Mouse (Mus musculus) lung, postnatal 0 days (tissue): ENCODE measurements at regions not wholly inside any gene's neighbourhood (a gene's known extent, or its start where the extent isn't known, plus 50 kb on each side); places are given as distances from the start of the nearest gene placed in this dataset.

Source experiments
- ATAC-seq: fragments of 200-750 bp; cut with Nextera tagmentation; 2 replicates; pipeline ENCODE4 v1.8.0; 2017; ENCODE audit warnings: moderate library complexity
- DNase-seq: peaks from one replicate; pipeline ENCODE4 v3.0.0-alpha.2; 2016; ENCODE audit warnings: low spot score
- H3K27ac ChIP-seq: fragments of 300-500 bp; sonication (generic); 2 replicates; pipeline ENCODE4 v1.5.1; 2014; ENCODE audit warnings: antibody characterized with exemption, mild to moderate bottlenecking, low read length, mixed read lengths
- H3K27me3 ChIP-seq: fragments of 300-500 bp; sonication (generic); replicated peaks from 2 replicates; pipeline ENCODE4 v1.6.1; 2014; ENCODE audit warnings: low read length, mixed read lengths; ENCODE audit not compliant: insufficient read depth
- H3K36me3 ChIP-seq: fragments of 300-500 bp; sonication (generic); 2 replicates; pipeline ENCODE4 v1.6.1; 2014; ENCODE audit warnings: low read length, mixed read lengths; ENCODE audit not compliant: insufficient read depth
- H3K4me1 ChIP-seq: fragments of 300-500 bp; sonication (generic); 2 replicates; pipeline ENCODE4 v1.6.1; 2014; ENCODE audit warnings: antibody characterized with exemption, low read depth, low read length, mixed read lengths; ENCODE audit not compliant: insufficient read depth
- H3K4me2 ChIP-seq: fragments of 300-500 bp; sonication (generic); replicated peaks from 2 replicates; pipeline ENCODE4 v1.6.1; 2014; ENCODE audit warnings: low read depth, mild to moderate bottlenecking, low read length, moderate library complexity, mixed read lengths
- H3K4me3 ChIP-seq: fragments of 300-500 bp; sonication (generic); 2 replicates; pipeline ENCODE4 v1.5.1; 2014; ENCODE audit warnings: low read depth, low read length
- H3K9ac ChIP-seq: fragments of 300-500 bp; sonication (generic); replicated peaks from 2 replicates; pipeline ENCODE4 v1.6.1; 2014; ENCODE audit warnings: low read depth, mild to moderate bottlenecking
- H3K9me3 ChIP-seq: fragments of 300-500 bp; sonication (generic); 2 replicates; pipeline ENCODE4 v1.6.1; 2016; ENCODE audit warnings: low read length, mixed read lengths
- CTCF ChIP-seq: IDR thresholded peaks from 2 replicates; pipeline ENCODE4 v1.5.1; 2016; ENCODE audit warnings: antibody characterized with exemption, mild to moderate bottlenecking
- EP300 ChIP-seq: IDR thresholded peaks from 2 replicates; pipeline ENCODE4 v1.6.1; 2016; ENCODE audit warnings: antibody characterized with exemption, mild to moderate bottlenecking, control low read depth
- WGBS: fragments of 180-500 bp; shearing (Covaris S2); extraction: QIAGEN DNeasy Blood & Tissue Kit; methylation state at CpG from one replicate; pipeline ENCODE4 v1.1.7; 2014; 5-methylcytosine and 5-hydroxymethylcytosine counted together

- no peak for TF ChIP-seq EP300
- TF ChIP-seq CTCF: no peak
- WGBS: 78% methylated on average over 3 of the region's 3 CpGs
- H3K4me3 ChIP-seq: no peak overlapping the region
- no peaks in the 10 kb centered on the region for H3K27me3 ChIP-seq
- no peak for ATAC-seq
- no peak overlapping the region for H3K4me2 ChIP-seq
- no peaks in the 10 kb centered on the region for H3K4me1 ChIP-seq
- no peak overlapping the region for H3K27ac ChIP-seq
- H3K36me3 ChIP-seq: no peaks in the 10 kb centered on the region
- H3K9me3 ChIP-seq: no peaks in the 10 kb centered on the region
- no peak for DNase-seq
- H3K9ac ChIP-seq: no peak overlapping the region
Observed at GRCm38 (mm10) chr15:93099840-93100239, 175.1 kb downstream of the Gxylt1 start.

- Histone ChIP-seq H3K4me1 (no peaks in the 10 kb centered on the region), H3K4me3 (no peak overlapping the region), H3K36me3 (no peaks in the 10 kb centered on the region), H3K27me3 (no peaks in the 10 kb centered on the region), H3K4me2 (no peak overlapping the region), H3K27ac (no peak overlapping the region), H3K9ac (no peak overlapping the region), H3K9me3 (no peaks in the 10 kb centered on the region)
- WGBS: 65% methylated on average over 5 of the region's 5 CpGs
- TF ChIP-seq EP300 (no peak), CTCF (no peak)
- no peak for DNase-seq
- no peak for ATAC-seq
Observed at GRCm38 (mm10) chr15:93096335-93096734, 178.6 kb downstream of the Gxylt1 start.

- Histone ChIP-seq H3K9me3 (no peaks in the 10 kb centered on the region), H3K27ac (no peak overlapping the region), H3K27me3 (no peaks in the 10 kb centered on the region), H3K4me2 (no peak overlapping the region), H3K4me3 (no peak overlapping the region), H3K9ac (no peak overlapping the region), H3K36me3 (no peaks in the 10 kb centered on the region), H3K4me1 (no peaks in the 10 kb centered on the region)
- WGBS: 66% methylated on average over 6 of the region's 6 CpGs
- no peak for ATAC-seq
- DNase-seq: no peak
- TF ChIP-seq EP300 (no peak), CTCF (no peak)
Observed at GRCm38 (mm10) chr15:93095224-93095623, 179.8 kb downstream of the Gxylt1 start.

- Histone ChIP-seq H3K4me2 (no peak overlapping the region), H3K9ac (no peak overlapping the region), H3K9me3 (no peaks in the 10 kb centered on the region), H3K4me1 (no peaks in the 10 kb centered on the region), H3K27me3 (no peaks in the 10 kb centered on the region), H3K36me3 (no peaks in the 10 kb centered on the region), H3K4me3 (no peak overlapping the region), H3K27ac (no peak overlapping the region)
- WGBS: 49% methylated on average over 23 of the region's 23 CpGs
- DNase-seq (no peak), ATAC-seq (no peak)
- TF ChIP-seq EP300 (no peak), CTCF (no peak)
Observed at GRCm38 (mm10) chr15:93094202-93095135, 180.5 kb downstream of the Gxylt1 start.

- Histone ChIP-seq H3K9ac (no peak overlapping the region), H3K27ac (no peak overlapping the region), H3K27me3 (no peaks in the 10 kb centered on the region), H3K36me3 (no peaks in the 10 kb centered on the region), H3K4me2 (no peak overlapping the region), H3K4me3 (no peak overlapping the region), H3K9me3 (no peaks in the 10 kb centered on the region), H3K4me1 (no peaks in the 10 kb centered on the region)
- 74% methylated on average over 2 of the region's 2 CpGs for WGBS
- no peak for ATAC-seq
- no peak for DNase-seq
- TF ChIP-seq EP300 (no peak), CTCF (no peak)
Observed at GRCm38 (mm10) chr15:93091396-93091795, 183.6 kb downstream of the Gxylt1 start.

- ATAC-seq (no peak), DNase-seq (peak; percentile 44)
Observed at GRCm38 (mm10) chr15:93089347-93089746, 185.6 kb downstream of the Gxylt1 start.

More at GRCm38 (mm10) chr15:93089347-93089746, 185.6 kb downstream of the Gxylt1 start:
- WGBS: 18% methylated on average over 13 of the region's 13 CpGs
- Histone ChIP-seq H3K36me3 (no peaks in the 10 kb centered on the region), H3K4me2 (no peak overlapping the region), H3K9ac (no peak overlapping the region), H3K27ac (no peak overlapping the region), H3K4me3 (no peak overlapping the region), H3K27me3 (no peaks in the 10 kb centered on the region), H3K9me3 (no peaks in the 10 kb centered on the region), H3K4me1 (no peaks in the 10 kb centered on the region)
- TF ChIP-seq EP300 (no peak), CTCF (peak; percentile 73)
